Mouse (Mus musculus) lung, embryonic 15.5 days (tissue): ENCODE results near the gene Mmp8. TPM values are rescaled to one million over a fixed set of nuclear protein-coding genes. Genes with fewer than 3 reads are reported as not detected.

Experiments used
- ATAC-seq: fragments of 200-750 bp; cut with Nextera tagmentation; 2 replicates; pipeline ENCODE4 v1.8.0; 2017; ENCODE audit warnings: moderate number of reproducible peaks, borderline replicate concordance; ENCODE audit not compliant: low FRiP score, low TSS enrichment; ENCODE audit errors: extremely low read depth
- H3K27ac ChIP-seq: fragments of 300-500 bp; sonication (generic); 2 replicates; pipeline ENCODE4 v1.5.1; 2015; ENCODE audit warnings: moderate library complexity, mild to moderate bottlenecking, inconsistent platforms
- H3K27me3 ChIP-seq: fragments of 300-500 bp; sonication (generic); 2 replicates; pipeline ENCODE4 v1.6.1; 2015; ENCODE audit warnings: inconsistent platforms
- H3K36me3 ChIP-seq: fragments of 300-500 bp; sonication (generic); 2 replicates; pipeline ENCODE4 v1.6.1; 2015; ENCODE audit warnings: inconsistent platforms
- H3K4me1 ChIP-seq: fragments of 300-500 bp; sonication (generic); 2 replicates; pipeline ENCODE4 v1.6.1; 2015; ENCODE audit warnings: inconsistent platforms
- H3K4me2 ChIP-seq: fragments of 300-500 bp; sonication (generic); 2 replicates; pipeline ENCODE4 v1.6.1; 2015; ENCODE audit warnings: inconsistent platforms, mild to moderate bottlenecking, moderate library complexity
- H3K4me3 ChIP-seq: fragments of 300-500 bp; sonication (generic); 2 replicates; pipeline ENCODE4 v1.5.1; 2015; ENCODE audit warnings: mild to moderate bottlenecking, inconsistent platforms
- H3K9ac ChIP-seq: fragments of 300-500 bp; sonication (generic); 2 replicates; pipeline ENCODE4 v1.6.1; 2015; ENCODE audit warnings: inconsistent platforms
- H3K9me3 ChIP-seq: fragments of 300-500 bp; sonication (generic); 2 replicates; pipeline ENCODE4 v1.6.1; 2016; ENCODE audit warnings: inconsistent platforms
- WGBS: fragments of 180-500 bp; shearing (Covaris S2); methylation state at CpG from one replicate; pipeline ENCODE4 v1.1.7; 2015; 5-methylcytosine and 5-hydroxymethylcytosine counted together
- polyA plus RNA-seq: library from polyadenylated mRNA; unstranded; fragments of >200 nt; fragmentation: Nextera tagmentation; extraction: Ambion mirVana; gene quantifications from 2 replicates; pipeline ENCODE4 v1.2.1, GENCODE M21; 2015

Gene Mmp8
- 1.0 and 2.0 TPM in 2 replicates for polyA plus RNA-seq

GRCm38 (mm10) chr9:7558221-7559017 is at the start of gene Mmp8:
Gene Mmp8, plus strand, starts transcription at chr9:7558456.
- peak; percentile 70; the same call in 1 of the 2 replicates for ATAC-seq
- 53% methylated on average over 8 of the region's 8 CpGs for WGBS
- H3K4me1 ChIP-seq = 0 out of 2 replicates have a peak, but pooled peaks cover 8% of the 10 kb centered on the region

GRCm38 (mm10) chr9:7509619-7510233 is 48.5 kb upstream of the Mmp8 start:
- no peaks in the 10 kb centered on the region for H3K9me3 ChIP-seq
- H3K27ac ChIP-seq = no peak overlapping the region
- H3K4me2 ChIP-seq = no peak overlapping the region
- no peak for ATAC-seq
- H3K9ac ChIP-seq = no peak overlapping the region
- no peak overlapping the region for H3K4me3 ChIP-seq
- no peaks in the 10 kb centered on the region for H3K27me3 ChIP-seq
- H3K36me3 ChIP-seq = no peaks in the 10 kb centered on the region
- H3K4me1 ChIP-seq = no peaks in the 10 kb centered on the region
- WGBS = 55% methylated on average over 10 of the region's 10 CpGs

More at GRCm38 (mm10) chr9:7558221-7559017, at the start of gene Mmp8:
- no peaks in the 10 kb centered on the region for H3K27me3 ChIP-seq
- no peak within 1 kb of the TSS for H3K27ac ChIP-seq
- H3K4me3 ChIP-seq = no peak within 1 kb of the TSS
- no peaks in the 10 kb centered on the region for H3K36me3 ChIP-seq
- no peak within 1 kb of the TSS for H3K4me2 ChIP-seq
- H3K9me3 ChIP-seq = no peaks in the 10 kb centered on the region
- no peak within 1 kb of the TSS for H3K9ac ChIP-seq

GRCm38 (mm10) chr9:7517944-7518571 is 40.2 kb upstream of the Mmp8 start:
- ATAC-seq = no peak
- Histone ChIP-seq H3K9ac (no peak overlapping the region), H3K9me3 (no peaks in the 10 kb centered on the region), H3K36me3 (no peaks in the 10 kb centered on the region), H3K27me3 (no peaks in the 10 kb centered on the region), H3K27ac (no peak overlapping the region), H3K4me3 (no peak overlapping the region), H3K4me1 (no peaks in the 10 kb centered on the region), H3K4me2 (no peak overlapping the region)
- WGBS = 49% methylated on average over 4 of the region's 4 CpGs

- no peaks in the 10 kb centered on the region for H3K36me3 ChIP-seq
- H3K9me3 ChIP-seq = no peaks in the 10 kb centered on the region
- no peak overlapping the region for H3K27ac ChIP-seq
- no peak overlapping the region for H3K4me3 ChIP-seq
- no peak overlapping the region for H3K4me2 ChIP-seq
- H3K27me3 ChIP-seq = no peaks in the 10 kb centered on the region
- 64% methylated on average over 4 of the region's 4 CpGs for WGBS
- no peak for ATAC-seq
- H3K9ac ChIP-seq = no peak overlapping the region
- H3K4me1 ChIP-seq = no peaks in the 10 kb centered on the region
Observed at GRCm38 (mm10) chr9:7526255-7526940, 31.9 kb upstream of the Mmp8 start.

GRCm38 (mm10) chr9:7542763-7543162 is 15.5 kb upstream of the Mmp8 start:
- Histone ChIP-seq H3K27ac (no peak overlapping the region), H3K27me3 (no peaks in the 10 kb centered on the region), H3K4me2 (no peak overlapping the region), H3K36me3 (no peaks in the 10 kb centered on the region), H3K9me3 (no peaks in the 10 kb centered on the region), H3K4me3 (no peak overlapping the region), H3K4me1 (peaks cover 5% of the 10 kb centered on the region), H3K9ac (no peak overlapping the region)
- no peak for ATAC-seq

GRCm38 (mm10) chr9:7544923-7545457 is 13.3 kb upstream of the Mmp8 start:
- Histone ChIP-seq H3K4me2 (no peak overlapping the region), H3K27me3 (no peaks in the 10 kb centered on the region), H3K27ac (peak overlapping the region; percentile 16; the same call in 1 of the 2 replicates), H3K9me3 (no peaks in the 10 kb centered on the region), H3K4me1 (peaks cover 5% of the 10 kb centered on the region), H3K4me3 (no peak overlapping the region), H3K36me3 (no peaks in the 10 kb centered on the region), H3K9ac (no peak overlapping the region)
- WGBS = 23% methylated on average over 1 of the region's 1 CpGs
- peak; percentile 41 for ATAC-seq

GRCm38 (mm10) chr9:7545471-7545870 is 12.8 kb upstream of the Mmp8 start:
- Histone ChIP-seq H3K9ac (no peak overlapping the region), H3K4me3 (no peak overlapping the region), H3K36me3 (no peaks in the 10 kb centered on the region), H3K4me1 (peaks cover 5% of the 10 kb centered on the region), H3K4me2 (no peak overlapping the region), H3K9me3 (no peaks in the 10 kb centered on the region), H3K27ac (peak overlapping the region; percentile 16; the same call in 1 of the 2 replicates), H3K27me3 (no peaks in the 10 kb centered on the region)
- 27% methylated on average over 1 of the region's 1 CpGs for WGBS
- ATAC-seq = peak; percentile 97

GRCm38 (mm10) chr9:7545920-7546319 is 12.3 kb upstream of the Mmp8 start:
- no peak overlapping the region for H3K9ac ChIP-seq
- H3K9me3 ChIP-seq = no peaks in the 10 kb centered on the region
- H3K4me2 ChIP-seq = no peak overlapping the region
- WGBS = 75% methylated on average over 7 of the region's 7 CpGs
- no peak overlapping the region for H3K27ac ChIP-seq
- no peak overlapping the region for H3K4me3 ChIP-seq
- peak; percentile 56; the same call in 1 of the 2 replicates for ATAC-seq
- H3K27me3 ChIP-seq = no peaks in the 10 kb centered on the region
- no peaks in the 10 kb centered on the region for H3K36me3 ChIP-seq
- peaks cover 5% of the 10 kb centered on the region for H3K4me1 ChIP-seq

GRCm38 (mm10) chr9:7551943-7552342 is 6.3 kb upstream of the Mmp8 start:
- no peaks in the 10 kb centered on the region for H3K4me1 ChIP-seq
- no peak overlapping the region for H3K27ac ChIP-seq
- no peak overlapping the region for H3K4me2 ChIP-seq
- no peaks in the 10 kb centered on the region for H3K27me3 ChIP-seq
- H3K9ac ChIP-seq = no peak overlapping the region
- H3K9me3 ChIP-seq = no peaks in the 10 kb centered on the region
- no peak for ATAC-seq
- no peak overlapping the region for H3K4me3 ChIP-seq
- H3K36me3 ChIP-seq = no peaks in the 10 kb centered on the region

- WGBS = 57% methylated on average over 3 of the region's 3 CpGs
- no peak overlapping the region for H3K9ac ChIP-seq
- no peak overlapping the region for H3K4me2 ChIP-seq
- no peak overlapping the region for H3K27ac ChIP-seq
- no peaks in the 10 kb centered on the region for H3K9me3 ChIP-seq
- no peaks in the 10 kb centered on the region for H3K36me3 ChIP-seq
- H3K27me3 ChIP-seq = no peaks in the 10 kb centered on the region
- H3K4me3 ChIP-seq = no peak overlapping the region
- no peak for ATAC-seq
- 0 out of 2 replicates have a peak, but pooled peaks cover 4% of the 10 kb centered on the region for H3K4me1 ChIP-seq
Observed at GRCm38 (mm10) chr9:7553536-7553935, 4.7 kb upstream of the Mmp8 start.

- H3K4me2 ChIP-seq = no peak overlapping the region
- 0 out of 2 replicates have a peak, but pooled peaks cover 8% of the 10 kb centered on the region for H3K4me1 ChIP-seq
- no peaks in the 10 kb centered on the region for H3K36me3 ChIP-seq
- no peaks in the 10 kb centered on the region for H3K9me3 ChIP-seq
- ATAC-seq = no peak
- H3K27ac ChIP-seq = no peak overlapping the region
- H3K4me3 ChIP-seq = no peak overlapping the region
- no peak overlapping the region for H3K9ac ChIP-seq
- 38% methylated on average over 3 of the region's 3 CpGs for WGBS
- no peaks in the 10 kb centered on the region for H3K27me3 ChIP-seq
Observed at GRCm38 (mm10) chr9:7554382-7554781, 3.9 kb upstream of the Mmp8 start.
